Mouse (Mus musculus): Measurements from ENCODE around the gene Mgat3.

- TF ChIP-seq CTCF (IDR thresholded peaks at IDR 0.05; ENCODE audit: extremely low read depth, insufficient read depth, low read length) (no peak), POLR2A (IDR thresholded peaks at IDR 0.05; ENCODE audit: extremely low read depth, insufficient read depth, low read length) (no peak)
Observed at GRCm38 (mm10) chr15:80206057-80206565, 32.6 kb downstream of the Mgat3 start.

All from cortical plate, adult 2 months (tissue).